Mouse (Mus musculus): ENCODE results near the gene Mcl1. TPM values are rescaled to one million over a fixed set of nuclear protein-coding genes. Genes with fewer than 3 reads are reported as not detected.
A peak's percentile ranks its signal among the peaks of the same experiment; 100 is the strongest.
"Not testable (repeated sequence)": the region's sequence is repeated elsewhere in the genome, so short reads cannot be mapped to it uniquely, and the experiment has no call there.

Gene Mcl1
- polyA plus RNA-seq, 1 experiment from 2014 or later, result 91.1 TPM

- H3K9ac ChIP-seq, result no peak overlapping the region
- peaks cover 38% of the 10 kb centered on the region for H3K4me1 ChIP-seq
- ATAC-seq (ENCODE audit: low FRiP score, low read depth), result no peak
- H3K36me3 ChIP-seq, result no peaks in the 10 kb centered on the region
- peaks cover 6% of the 10 kb centered on the region; the same call in 1 of the 2 replicates for H3K27me3 ChIP-seq (replicated peaks)
- H3K27ac ChIP-seq, result no peak overlapping the region
- 63% methylated on average over 6 of the region's 8 CpGs for WGBS
- no peak overlapping the region for H3K4me3 ChIP-seq
- no peak overlapping the region for H3K4me2 ChIP-seq (replicated peaks)
- H3K9me3 ChIP-seq, result no peaks in the 10 kb centered on the region
Measured at GRCm38 (mm10) chr3:95684846-95685245, 26.3 kb downstream of the Mcl1 start.

GRCm38 (mm10) chr3:95685301-95685700, 26.7 kb downstream of the Mcl1 start:
- Histone ChIP-seq H3K9ac (no peak overlapping the region), H3K4me1 (peaks cover 38% of the 10 kb centered on the region), H3K36me3 (no peaks in the 10 kb centered on the region), H3K27ac (no peak overlapping the region), H3K27me3 (replicated peaks) (peaks cover 6% of the 10 kb centered on the region; the same call in 1 of the 2 replicates), H3K9me3 (no peaks in the 10 kb centered on the region), H3K4me3 (no peak overlapping the region), H3K4me2 (replicated peaks) (no peak overlapping the region)
- ATAC-seq (ENCODE audit: low FRiP score, low read depth), result no peak
- WGBS, result 83% methylated on average over 4 of the region's 4 CpGs

DNA sequence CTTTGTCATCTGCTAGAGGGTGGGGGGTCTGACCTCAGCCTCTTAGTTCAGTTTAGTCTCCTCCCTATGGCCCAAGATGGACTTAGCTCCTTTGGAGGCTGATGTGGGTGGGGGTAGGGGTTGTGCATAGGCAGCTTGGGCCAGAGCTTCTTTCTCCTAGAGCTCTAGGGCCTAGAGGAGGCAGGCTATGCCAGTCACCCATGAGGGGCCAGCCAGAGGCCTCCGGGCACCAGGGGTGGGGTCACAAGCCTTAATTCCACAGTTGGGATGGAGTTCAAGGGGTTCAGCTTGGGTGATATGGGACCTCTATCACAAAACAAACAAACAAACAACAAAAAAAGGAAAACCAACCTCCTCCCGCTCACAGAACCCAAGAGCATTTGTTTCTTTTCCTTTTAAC, 27.1 kb downstream of the Mcl1 start:
- Histone ChIP-seq H3K27me3 (replicated peaks) (peaks cover 6% of the 10 kb centered on the region; the same call in 1 of the 2 replicates), H3K9me3 (no peaks in the 10 kb centered on the region), H3K27ac (no peak overlapping the region), H3K36me3 (no peaks in the 10 kb centered on the region), H3K4me2 (replicated peaks) (no peak overlapping the region), H3K4me1 (peaks cover 37% of the 10 kb centered on the region), H3K9ac (no peak overlapping the region), H3K4me3 (no peak overlapping the region)
- 93% methylated on average over 2 of the region's 2 CpGs for WGBS
- ATAC-seq (ENCODE audit: low FRiP score, low read depth), result no peak

- 0 out of 2 replicates have a peak overlapping the region, but pooled peaks have one; percentile 61 for H3K9ac ChIP-seq
- peaks cover 5% of the 10 kb centered on the region; the same call in 1 of the 2 replicates for H3K36me3 ChIP-seq
- peaks cover 27% of the 10 kb centered on the region for H3K4me1 ChIP-seq
- peak overlapping the region; percentile 84 for H3K4me2 ChIP-seq (replicated peaks)
- H3K27me3 ChIP-seq (replicated peaks), result peaks cover 6% of the 10 kb centered on the region; the same call in 1 of the 2 replicates
- no peak overlapping the region for H3K27ac ChIP-seq
- WGBS, result 43% methylated on average over 10 of the region's 10 CpGs
- no peak overlapping the region for H3K4me3 ChIP-seq
- no peaks in the 10 kb centered on the region for H3K9me3 ChIP-seq
- ATAC-seq (ENCODE audit: low FRiP score, low read depth), result peak; percentile 44
Measured at GRCm38 (mm10) chr3:95686492-95687167, 28.0 kb downstream of the Mcl1 start.

DNA sequence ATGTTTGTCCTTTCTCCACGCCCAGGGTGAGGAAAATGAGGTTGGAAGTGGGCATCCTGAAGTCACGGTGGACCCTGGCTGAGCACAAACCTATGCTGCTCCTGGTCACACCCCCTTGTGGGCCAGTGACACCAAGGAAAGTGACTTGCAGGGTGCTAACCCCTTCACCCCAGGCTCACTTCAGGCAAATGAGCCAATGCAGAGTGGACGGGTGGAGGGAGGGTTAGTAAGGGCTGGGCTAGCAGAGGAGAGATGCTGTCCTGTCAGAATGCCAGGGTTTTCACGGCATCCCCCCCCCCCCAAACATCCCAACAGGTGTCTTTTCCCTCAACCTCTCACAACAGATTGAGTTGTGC, 28.6 kb downstream of the Mcl1 start:
- WGBS, result 8% methylated on average over 4 of the region's 4 CpGs
- Histone ChIP-seq H3K27ac (no peak overlapping the region), H3K4me2 (replicated peaks) (peak overlapping the region; percentile 84), H3K4me1 (peaks cover 26% of the 10 kb centered on the region), H3K9me3 (no peaks in the 10 kb centered on the region), H3K36me3 (peaks cover 5% of the 10 kb centered on the region; the same call in 1 of the 2 replicates), H3K9ac (peak overlapping the region; percentile 61; the same call in 1 of the 2 replicates), H3K4me3 (peak overlapping the region; percentile 34), H3K27me3 (replicated peaks) (peaks cover 6% of the 10 kb centered on the region; the same call in 1 of the 2 replicates)
- ATAC-seq (ENCODE audit: low FRiP score, low read depth), result 0 out of 2 replicates have a peak, but pooled peaks have one; percentile 7

GRCm38 (mm10) chr3:95687524-95688421, 29.2 kb downstream of the Mcl1 start, which contains the start of gene Adamtsl4:
Gene Adamtsl4 (minus strand): TSS chr3:95687917.
- Histone ChIP-seq H3K36me3 (peaks cover 5% of the 10 kb centered on the region; the same call in 1 of the 2 replicates), H3K27me3 (replicated peaks) (peaks cover 6% of the 10 kb centered on the region; the same call in 1 of the 2 replicates), H3K27ac (no peak within 1 kb of the TSS), H3K9ac (peak within 1 kb of the TSS; percentile 61), H3K4me3 (peak within 1 kb of the TSS; percentile 34), H3K9me3 (no peaks in the 10 kb centered on the region), H3K4me1 (peaks cover 26% of the 10 kb centered on the region), H3K4me2 (replicated peaks) (peak within 1 kb of the TSS; percentile 84)
- 5% methylated on average over 49 of the region's 50 CpGs for WGBS
- ATAC-seq (ENCODE audit: low FRiP score, low read depth), result peak; percentile 66

- no peak for ATAC-seq (ENCODE audit: low FRiP score, low read depth)
- H3K4me1 ChIP-seq, result peaks cover 26% of the 10 kb centered on the region
- no peaks in the 10 kb centered on the region for H3K9me3 ChIP-seq
- H3K27ac ChIP-seq, result no peak overlapping the region
- H3K4me3 ChIP-seq, result no peak overlapping the region
- 36% methylated on average over 11 of the region's 11 CpGs for WGBS
- no peak overlapping the region for H3K4me2 ChIP-seq (replicated peaks)
- H3K9ac ChIP-seq, result no peak overlapping the region
- peaks cover 6% of the 10 kb centered on the region; the same call in 1 of the 2 replicates for H3K27me3 ChIP-seq (replicated peaks)
- H3K36me3 ChIP-seq, result peaks cover 5% of the 10 kb centered on the region; the same call in 1 of the 2 replicates
Measured at GRCm38 (mm10) chr3:95689171-95689915, 30.8 kb downstream of the Mcl1 start.

DNA sequence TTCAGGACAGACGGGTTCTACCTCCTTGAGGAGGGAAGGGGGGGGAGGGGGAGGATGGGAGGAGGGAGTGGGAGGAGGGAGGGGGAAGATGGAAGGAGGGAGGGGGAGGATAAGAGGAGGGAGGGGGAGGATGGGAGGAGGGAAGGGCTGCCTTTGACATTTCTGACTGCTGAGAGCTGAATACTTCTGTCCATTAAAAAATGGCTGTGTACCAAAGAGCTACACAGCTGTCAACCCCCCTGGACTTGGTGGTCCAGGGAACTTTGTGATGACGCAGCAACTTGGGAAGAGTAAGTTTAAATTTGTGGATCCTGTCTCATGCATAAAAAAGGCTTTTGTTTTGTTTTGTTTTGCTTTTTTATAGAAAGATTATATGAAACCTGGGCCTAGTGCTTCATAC, 31.4 kb downstream of the Mcl1 start:
- H3K4me1 ChIP-seq, result peaks cover 26% of the 10 kb centered on the region
- 53% methylated on average over 2 of the region's 2 CpGs for WGBS
- peaks cover 5% of the 10 kb centered on the region; the same call in 1 of the 2 replicates for H3K36me3 ChIP-seq
- ATAC-seq (ENCODE audit: low FRiP score, low read depth), result no peak
- peaks cover 6% of the 10 kb centered on the region; the same call in 1 of the 2 replicates for H3K27me3 ChIP-seq (replicated peaks)
- H3K27ac ChIP-seq, result no peak overlapping the region
- no peak overlapping the region for H3K9ac ChIP-seq
- H3K4me2 ChIP-seq (replicated peaks), result no peak overlapping the region
- H3K4me3 ChIP-seq, result no peak overlapping the region
- H3K9me3 ChIP-seq, result no peaks in the 10 kb centered on the region

DNA sequence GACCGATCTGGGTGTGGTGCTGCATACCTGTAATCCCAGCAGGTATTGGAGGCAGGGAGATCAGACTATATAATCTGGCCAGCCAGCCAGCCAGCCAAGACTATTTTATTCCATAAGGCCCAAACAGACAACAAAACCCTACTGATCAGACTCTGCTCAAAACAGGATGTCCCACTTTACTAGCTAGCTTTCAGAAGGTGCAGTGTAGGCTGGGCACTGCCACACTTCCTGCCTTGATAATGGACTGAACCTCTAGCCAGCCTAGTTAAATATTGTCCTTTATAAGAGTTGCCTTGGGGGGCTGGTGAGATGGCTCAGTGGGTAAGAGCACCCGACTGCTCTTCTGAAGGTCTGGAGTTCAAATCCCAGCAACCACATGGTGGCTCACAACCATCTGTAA, 32.0 kb downstream of the Mcl1 start:
- H3K9me3 ChIP-seq; H3K4me2 ChIP-seq (replicated peaks); H3K9ac ChIP-seq; ATAC-seq (ENCODE audit: low FRiP score, low read depth); H3K36me3 ChIP-seq; H3K27me3 ChIP-seq (replicated peaks); H3K4me3 ChIP-seq; H3K27ac ChIP-seq: not testable (repeated sequence)
- H3K4me1 ChIP-seq, result peaks cover 29% of the 10 kb centered on the region
- WGBS, result 93% methylated on average over 2 of the region's 2 CpGs

- no peak overlapping the region for H3K4me3 ChIP-seq
- no peak for ATAC-seq (ENCODE audit: low FRiP score, low read depth)
- no peaks in the 10 kb centered on the region for H3K27me3 ChIP-seq (replicated peaks)
- H3K27ac ChIP-seq, result no peak overlapping the region
- H3K4me1 ChIP-seq, result peaks cover 25% of the 10 kb centered on the region
- no peaks in the 10 kb centered on the region for H3K9me3 ChIP-seq
- peaks cover 5% of the 10 kb centered on the region; the same call in 1 of the 2 replicates for H3K36me3 ChIP-seq
- 86% methylated on average over 6 of the region's 6 CpGs for WGBS
- no peak overlapping the region for H3K9ac ChIP-seq
- H3K4me2 ChIP-seq (replicated peaks), result no peak overlapping the region
Measured at GRCm38 (mm10) chr3:95692677-95693076, 34.1 kb downstream of the Mcl1 start.

- H3K4me3 ChIP-seq, result no peak overlapping the region
- no peaks in the 10 kb centered on the region for H3K9me3 ChIP-seq
- no peak for ATAC-seq (ENCODE audit: low FRiP score, low read depth)
- H3K36me3 ChIP-seq, result peaks cover 5% of the 10 kb centered on the region; the same call in 1 of the 2 replicates
- 73% methylated on average over 11 of the region's 11 CpGs for WGBS
- H3K4me2 ChIP-seq (replicated peaks), result no peak overlapping the region
- no peak overlapping the region for H3K9ac ChIP-seq
- H3K27me3 ChIP-seq (replicated peaks), result no peaks in the 10 kb centered on the region
- no peak overlapping the region for H3K27ac ChIP-seq
- peaks cover 20% of the 10 kb centered on the region for H3K4me1 ChIP-seq
Measured at GRCm38 (mm10) chr3:95693821-95694807, 35.5 kb downstream of the Mcl1 start.

Measured in neural tube, embryonic 12.5 days (tissue).